In the genomic region with DNA sequence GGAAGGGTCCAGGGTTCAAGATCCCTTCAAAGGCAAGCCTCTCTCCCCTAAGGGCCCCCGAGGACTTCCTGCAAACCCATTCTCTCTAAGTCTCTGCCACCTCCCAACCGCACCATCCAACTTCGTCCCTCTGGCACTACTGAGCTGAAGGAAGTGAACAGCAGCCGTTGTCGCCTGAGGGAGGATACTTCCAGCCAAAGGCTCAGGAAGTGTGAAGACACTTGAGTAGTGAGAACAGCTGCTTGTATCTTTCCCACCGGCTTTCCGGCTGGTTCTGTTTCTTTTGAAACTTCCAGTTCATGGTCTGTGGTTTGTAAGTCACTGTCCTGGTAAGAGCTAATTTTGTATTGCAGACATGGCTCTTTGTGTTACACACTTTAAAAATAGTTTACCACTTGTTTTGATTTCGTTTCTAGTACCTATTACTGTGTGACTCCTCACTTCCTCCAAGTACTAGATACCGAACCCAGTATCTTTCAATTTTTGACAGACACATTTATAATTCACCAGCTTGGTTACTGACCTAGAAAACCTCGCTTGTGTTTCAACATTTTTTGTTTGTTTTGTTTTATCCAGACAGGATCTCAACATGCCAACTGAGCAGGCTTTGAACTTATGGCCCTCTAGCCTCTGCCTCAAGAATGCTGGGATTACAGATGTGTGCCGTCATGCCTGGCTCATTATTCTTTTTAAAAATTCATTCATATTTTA, we compare ENCODE assay signal across 11 mouse cellular contexts. TPM values are rescaled to one million over a fixed set of nuclear protein-coding genes. Genes with fewer than 3 reads are reported as not detected.
A peak's percentile ranks its signal among the peaks of the same experiment; 100 is the strongest.
DNase-seq lines count a peak whose midpoint lies in the region; ATAC-seq and TF ChIP-seq lines count a peak whose summit lies in the region.
"Had no signal": no experiment of that assay in that cellular context is flagged by ENCODE, and none has a peak within 500 bp of the region (broad histone marks: within the 10 kb centered on the region; RNA-seq: fewer than 3 reads in every experiment).

No protein-coding gene starts in this region.

- no peak overlapping the region for H3K4me3 ChIP-seq in kidney, embryonic 14.5 days (ENCODE audit: low read length)
- H3K4me3 ChIP-seq in ES-Bruce4 (ENCODE audit: low read depth, low read length): no peak overlapping the region

- no peaks in the 10 kb centered on the region for H3K36me3 ChIP-seq in kidney, embryonic 14.5 days (ENCODE audit: control insufficient read depth, insufficient read depth, low read length)
- H3K36me3 ChIP-seq in ES-Bruce4 (ENCODE audit: control insufficient read depth, insufficient read depth, low read length, poor library complexity, severe bottlenecking): no peaks in the 10 kb centered on the region

- H3K4me1 ChIP-seq in kidney, embryonic 14.5 days (ENCODE audit: control insufficient read depth, insufficient read depth, low read length): no peaks in the 10 kb centered on the region
- peaks cover 3% of the 10 kb centered on the region for H3K4me1 ChIP-seq in ES-Bruce4 (ENCODE audit: control insufficient read depth, insufficient read depth, low read length)

- peak; percentile 76 for TF ChIP-seq EP300 in ES-Bruce4 (IDR thresholded peaks at IDR 0.05; ENCODE audit: insufficient read depth, low read depth, low read length)

- H3K27me3 ChIP-seq in kidney, embryonic 14.5 days (ENCODE audit: control insufficient read depth, insufficient read depth, low read length): no peaks in the 10 kb centered on the region
- H3K27me3 ChIP-seq in ES-Bruce4 (ENCODE audit: control insufficient read depth, insufficient read depth, low read length, poor library complexity, severe bottlenecking): no peaks in the 10 kb centered on the region

- H3K4me2 ChIP-seq in kidney, embryonic 14.5 days (replicated peaks; ENCODE audit: low read depth, low read length): no peak overlapping the region

- H3K27ac ChIP-seq in kidney, embryonic 14.5 days (ENCODE audit: low read depth, low read length): no peak overlapping the region
- no peak overlapping the region for H3K27ac ChIP-seq in ES-Bruce4 (ENCODE audit: insufficient read depth, low read length)

- no peak for TF ChIP-seq POLR2A in ES-Bruce4 (IDR thresholded peaks at IDR 0.05; ENCODE audit: insufficient read depth, low read length)

- H3K9me3 ChIP-seq in kidney, embryonic 14.5 days (ENCODE audit: control insufficient read depth, low read length): no peaks in the 10 kb centered on the region
- H3K9me3 ChIP-seq in ES-Bruce4 (replicated peaks; ENCODE audit: control insufficient read depth, insufficient read depth, low read length, poor library complexity, severe bottlenecking): no peaks in the 10 kb centered on the region

- ATAC-seq in kidney, embryonic 14.5 days (ENCODE audit: low FRiP score, low TSS enrichment): no peak
- ATAC-seq in inflammation-experienced regulatory T-cells, adult 6 months: peak; percentile 14
- ATAC-seq: hindbrain, embryonic 16.5 days had no signal

- peak; percentile 34 for DNase-seq in kidney, postnatal 10 days
- peak; percentile 65 to 76 for DNase-seq in right cerebral cortex, postnatal 10 days (ENCODE audit: low spot score in 2 of 2)
- DNase-seq in cerebellum, adult 9-11 months: no peak
- no peak for DNase-seq in cerebellum, postnatal 36 days
- DNase-seq in embryo, embryonic 10.5 days (ENCODE audit: low spot score): no peak
- DNase-seq: cerebellum, postnatal 14 days; lung, postnatal 14 days had no signal

- 44% methylated on average over 11 of the region's 11 CpGs for WGBS in kidney, embryonic 14.5 days

- TF ChIP-seq CTCF in ES-Bruce4 (IDR thresholded peaks at IDR 0.05; ENCODE audit: low read depth, low read length): no peak

- no peak overlapping the region for H3K9ac ChIP-seq in kidney, embryonic 14.5 days (ENCODE audit: low read depth, low read length)
- no peak overlapping the region for H3K9ac ChIP-seq in ES-Bruce4 (ENCODE audit: low read depth, poor library complexity, severe bottlenecking)

RNA-seq across cellular contexts. Expression of gene Xpo6, which starts 35.9 kb away (rescaled TPM):
- polyA plus RNA-seq in kidney, embryonic 14.5 days (2014; fragmentation: Nextera tagmentation; extraction: Ambion mirVana): 52.5 and 77.9 TPM in 2 replicates
- polyA plus RNA-seq in ES-Bruce4 (2011; ENCODE audit: insufficient read depth, insufficient read length, low read depth, missing spikeins): 126 and 136 TPM in 2 replicates
- polyA plus RNA-seq in inflammation-experienced regulatory T-cells, adult 6 months (2017; shearing (Covaris generic)): 100 to 1,000 TPM in 2 of 3 experiments, 10 to 100 TPM in 1; 66.7 to 148 (median 128) TPM

RNA-seq across cellular contexts. Expression of gene Sbk1, which starts 36.2 kb away (rescaled TPM):
- 41.6 and 52.0 TPM in 2 replicates for polyA plus RNA-seq in kidney, embryonic 14.5 days (2014; fragmentation: Nextera tagmentation; extraction: Ambion mirVana)
- 24.7 TPM in 2 replicates for polyA plus RNA-seq in ES-Bruce4 (2011; ENCODE audit: insufficient read depth, insufficient read length, low read depth, missing spikeins)
- polyA plus RNA-seq in inflammation-experienced regulatory T-cells, adult 6 months (2017; shearing (Covaris generic)): 1 to 10 TPM; 2.1 to 4.2 (median 2.6) TPM

Comparison
In these comparisons a context has a peak if more than half of its experiments do, and no peak if none do; other contexts are left out.
1. DNase-seq: peak in kidney, postnatal 10 days (single experiment) and right cerebral cortex, postnatal 10 days (2 of 2); none in cerebellum, adult 9-11 months (single experiment), cerebellum, postnatal 36 days (0 of 2) and embryo, embryonic 10.5 days (single experiment).